Mouse (Mus musculus): ENCODE measurements at regions not wholly inside any gene's neighbourhood (a gene's known extent, or its start where the extent isn't known, plus 50 kb on each side); places are given as distances from the start of the nearest gene placed in this dataset.

- no peaks in the 10 kb centered on the region for H3K27me3 ChIP-seq (ENCODE audit: control insufficient read depth, insufficient read depth, low read length)
- TF ChIP-seq POLR2A (IDR thresholded peaks at IDR 0.05; ENCODE audit: insufficient read depth, low read depth, low read length): no peak
- no peak for TF ChIP-seq CTCF (IDR thresholded peaks at IDR 0.05)
- TF ChIP-seq EP300 (IDR thresholded peaks at IDR 0.05; ENCODE audit: insufficient read depth, low read depth, low read length): no peak
- no peak for DNase-seq
- 62% methylated on average over 5 of the region's 5 CpGs for WGBS
- intact Hi-C loops (cut with DNase I): no loop called here
- H3K4me1 ChIP-seq (ENCODE audit: control insufficient read depth, insufficient read depth, low read length): no peaks in the 10 kb centered on the region; the same call in 1 of the 2 replicates
- no peak overlapping the region for H3K9ac ChIP-seq (ENCODE audit: low read depth, low read length)
- H3K27ac ChIP-seq: no peak overlapping the region
- H3K36me3 ChIP-seq (ENCODE audit: control insufficient read depth, insufficient read depth, low read length): no peaks in the 10 kb centered on the region
- H3K79me2 ChIP-seq (replicated peaks; ENCODE audit: control insufficient read depth, insufficient read depth, low read length): no peaks in the 10 kb centered on the region; the same call in 1 of the 2 replicates
- H3K4me3 ChIP-seq: no peak overlapping the region
Observed at GRCm38 (mm10) chr8:91961696-91962095, 159.8 kb upstream of the Irx3 start.

GRCm38 (mm10) chr8:91955170-91955569 is 153.3 kb upstream of the Irx3 start:
- 60% methylated on average over 6 of the region's 6 CpGs for WGBS
- Histone ChIP-seq H3K4me3 (no peak overlapping the region), H3K79me2 (replicated peaks; ENCODE audit: control insufficient read depth, insufficient read depth, low read length) (no peaks in the 10 kb centered on the region), H3K36me3 (ENCODE audit: control insufficient read depth, insufficient read depth, low read length) (no peaks in the 10 kb centered on the region), H3K4me1 (ENCODE audit: control insufficient read depth, insufficient read depth, low read length) (no peaks in the 10 kb centered on the region), H3K27ac (no peak overlapping the region), H3K9ac (ENCODE audit: low read depth, low read length) (no peak overlapping the region), H3K27me3 (ENCODE audit: control insufficient read depth, insufficient read depth, low read length) (no peaks in the 10 kb centered on the region; the same call in 1 of the 2 replicates)
- TF ChIP-seq CTCF (IDR thresholded peaks at IDR 0.05): no peak
- no peak for DNase-seq
- intact Hi-C loops (cut with DNase I): no loop called here

DNA sequence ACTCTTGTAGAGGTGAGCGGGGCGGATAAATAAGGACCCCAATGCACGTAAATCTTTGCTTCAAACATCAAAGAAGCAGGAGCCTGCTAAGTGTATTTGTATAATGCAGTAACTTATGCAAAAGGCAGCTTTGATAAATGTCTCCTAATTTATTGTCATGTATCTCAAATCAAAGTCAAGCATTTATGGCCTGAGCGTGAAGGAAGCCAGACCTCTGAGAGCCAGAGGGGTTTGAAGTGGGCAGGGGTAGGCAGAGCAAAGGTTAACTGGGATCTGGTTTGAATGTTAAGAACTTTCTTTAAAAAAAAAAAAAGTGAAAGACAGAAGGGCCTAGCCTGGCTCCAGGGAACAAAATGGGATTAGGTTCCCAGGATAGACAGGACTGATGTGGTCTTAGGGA is 151.1 kb upstream of the Irx3 start:
- Histone ChIP-seq H3K9ac (ENCODE audit: low read depth, low read length) (no peak overlapping the region), H3K27ac (no peak overlapping the region), H3K79me2 (replicated peaks; ENCODE audit: control insufficient read depth, insufficient read depth, low read length) (no peaks in the 10 kb centered on the region), H3K4me1 (ENCODE audit: control insufficient read depth, insufficient read depth, low read length) (no peaks in the 10 kb centered on the region), H3K4me3 (no peak overlapping the region), H3K36me3 (ENCODE audit: control insufficient read depth, insufficient read depth, low read length) (no peaks in the 10 kb centered on the region), H3K27me3 (ENCODE audit: control insufficient read depth, insufficient read depth, low read length) (no peaks in the 10 kb centered on the region; the same call in 1 of the 2 replicates)
- DNase-seq: no peak
- WGBS: 96% methylated on average over 4 of the region's 4 CpGs
- intact Hi-C loops (cut with DNase I): no loop called here
- TF ChIP-seq POLR2A (IDR thresholded peaks at IDR 0.05; ENCODE audit: insufficient read depth, low read depth, low read length) (no peak), CTCF (IDR thresholded peaks at IDR 0.05) (no peak), EP300 (IDR thresholded peaks at IDR 0.05; ENCODE audit: insufficient read depth, low read depth, low read length) (no peak)

GRCm38 (mm10) chr8:91949110-91949509 is 147.2 kb upstream of the Irx3 start:
- no peaks in the 10 kb centered on the region for H3K36me3 ChIP-seq (ENCODE audit: control insufficient read depth, insufficient read depth, low read length)
- H3K4me1 ChIP-seq (ENCODE audit: control insufficient read depth, insufficient read depth, low read length): no peaks in the 10 kb centered on the region
- TF ChIP-seq POLR2A (IDR thresholded peaks at IDR 0.05; ENCODE audit: insufficient read depth, low read depth, low read length) (no peak), CTCF (IDR thresholded peaks at IDR 0.05) (no peak), EP300 (IDR thresholded peaks at IDR 0.05; ENCODE audit: insufficient read depth, low read depth, low read length) (no peak)
- H3K79me2 ChIP-seq (replicated peaks; ENCODE audit: control insufficient read depth, insufficient read depth, low read length): no peaks in the 10 kb centered on the region
- H3K9ac ChIP-seq (ENCODE audit: low read depth, low read length): no peak overlapping the region
- no peaks in the 10 kb centered on the region for H3K27me3 ChIP-seq (ENCODE audit: control insufficient read depth, insufficient read depth, low read length)
- no peak overlapping the region for H3K4me3 ChIP-seq
- WGBS: 80% methylated on average over 9 of the region's 9 CpGs
- H3K27ac ChIP-seq: no peak overlapping the region
- intact Hi-C loops (cut with DNase I): no loop called here
- no peak for DNase-seq

DNA sequence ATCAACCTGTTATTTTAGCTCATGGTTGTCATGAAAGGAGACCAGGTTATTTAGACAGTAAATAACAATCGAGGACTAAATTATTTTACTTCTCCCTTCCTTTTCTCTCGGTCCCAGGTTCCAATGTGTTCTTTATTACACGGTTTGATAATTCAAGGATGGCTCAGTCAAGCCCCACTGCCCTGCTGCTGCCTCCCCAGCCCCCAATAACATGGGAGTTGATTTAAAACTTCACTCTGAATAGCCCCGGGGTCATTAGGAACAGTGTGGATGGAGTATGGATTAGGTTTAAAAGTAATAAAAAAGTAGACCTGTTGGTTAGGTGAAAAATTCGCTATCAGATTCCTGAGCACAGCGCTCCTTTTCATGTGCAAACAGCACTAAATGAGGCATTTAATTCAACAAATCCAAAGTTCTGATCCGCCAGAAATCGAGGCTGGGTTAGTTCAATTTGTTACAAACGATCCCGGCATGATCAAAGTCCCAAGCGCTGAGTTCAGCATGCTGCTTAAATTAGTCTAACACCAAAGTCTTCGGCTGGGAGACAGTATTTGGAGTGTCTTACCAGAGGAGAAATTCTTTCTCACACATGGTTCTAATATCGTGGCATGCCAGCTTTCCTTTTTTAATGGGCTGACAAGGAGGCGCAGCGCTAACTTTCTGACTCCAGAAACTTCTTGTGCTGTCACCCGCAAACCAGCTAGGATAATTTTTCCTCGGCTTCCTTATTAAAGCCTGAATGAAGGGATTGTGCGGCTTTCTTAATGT is 146.5 kb upstream of the Irx3 start:
- 82% methylated on average over 18 of the region's 18 CpGs for WGBS

DNA sequence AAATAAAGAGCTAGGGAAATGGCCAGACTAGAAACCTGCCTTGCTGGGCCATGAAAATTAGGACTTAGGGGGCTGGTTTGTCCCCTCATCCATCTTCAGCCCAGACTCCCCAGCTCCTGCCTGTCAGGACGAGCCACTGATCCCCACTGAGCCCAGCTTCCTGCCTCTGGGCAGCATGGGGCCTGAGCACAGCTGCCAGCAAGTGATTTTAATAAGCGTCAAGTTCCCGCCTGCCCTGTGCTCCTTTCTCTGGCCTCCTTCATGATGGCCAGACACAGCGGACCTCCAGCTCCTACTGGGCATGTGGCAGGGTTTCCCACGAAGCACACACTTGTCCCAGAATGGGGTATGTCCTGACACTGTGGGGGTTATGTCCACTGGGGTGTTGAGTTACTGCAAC is 139.1 kb upstream of the Irx3 start:
- Histone ChIP-seq H3K79me2 (replicated peaks; ENCODE audit: control insufficient read depth, insufficient read depth, low read length) (no peaks in the 10 kb centered on the region), H3K27me3 (ENCODE audit: control insufficient read depth, insufficient read depth, low read length) (no peaks in the 10 kb centered on the region), H3K9ac (ENCODE audit: low read depth, low read length) (no peak overlapping the region), H3K4me3 (no peak overlapping the region), H3K36me3 (ENCODE audit: control insufficient read depth, insufficient read depth, low read length) (no peaks in the 10 kb centered on the region), H3K4me1 (ENCODE audit: control insufficient read depth, insufficient read depth, low read length) (no peaks in the 10 kb centered on the region), H3K27ac (no peak overlapping the region)
- DNase-seq: no peak
- intact Hi-C loops (cut with DNase I): no loop called here
- WGBS: 71% methylated on average over 5 of the region's 5 CpGs
- TF ChIP-seq POLR2A (IDR thresholded peaks at IDR 0.05; ENCODE audit: insufficient read depth, low read depth, low read length) (no peak), EP300 (IDR thresholded peaks at IDR 0.05; ENCODE audit: insufficient read depth, low read depth, low read length) (no peak), CTCF (IDR thresholded peaks at IDR 0.05) (no peak)

More for the DNA sequence above, 146.5 kb upstream of the Irx3 start:
- Histone ChIP-seq H3K36me3 (ENCODE audit: control insufficient read depth, insufficient read depth, low read length) (no peaks in the 10 kb centered on the region), H3K4me3 (no peak overlapping the region), H3K4me1 (ENCODE audit: control insufficient read depth, insufficient read depth, low read length) (no peaks in the 10 kb centered on the region), H3K79me2 (replicated peaks; ENCODE audit: control insufficient read depth, insufficient read depth, low read length) (no peaks in the 10 kb centered on the region), H3K9ac (ENCODE audit: low read depth, low read length) (no peak overlapping the region), H3K27ac (no peak overlapping the region), H3K27me3 (ENCODE audit: control insufficient read depth, insufficient read depth, low read length) (no peaks in the 10 kb centered on the region)
- intact Hi-C loops (cut with DNase I): no loop called here
- TF ChIP-seq EP300 (IDR thresholded peaks at IDR 0.05; ENCODE audit: insufficient read depth, low read depth, low read length) (no peak), CTCF (IDR thresholded peaks at IDR 0.05) (no peak), POLR2A (IDR thresholded peaks at IDR 0.05; ENCODE audit: insufficient read depth, low read depth, low read length) (no peak)
- no peak for DNase-seq
